Mouse (Mus musculus) ZHBTc4 (cell line): Measurements from ENCODE around the gene Kif26b.

Experiments used
- DNase-seq: peaks from one replicate; pipeline ENCODE4 v3.0.0-alpha.2; 2011; ENCODE audit warnings: low read depth, low spot score

Gene Kif26b

DNA sequence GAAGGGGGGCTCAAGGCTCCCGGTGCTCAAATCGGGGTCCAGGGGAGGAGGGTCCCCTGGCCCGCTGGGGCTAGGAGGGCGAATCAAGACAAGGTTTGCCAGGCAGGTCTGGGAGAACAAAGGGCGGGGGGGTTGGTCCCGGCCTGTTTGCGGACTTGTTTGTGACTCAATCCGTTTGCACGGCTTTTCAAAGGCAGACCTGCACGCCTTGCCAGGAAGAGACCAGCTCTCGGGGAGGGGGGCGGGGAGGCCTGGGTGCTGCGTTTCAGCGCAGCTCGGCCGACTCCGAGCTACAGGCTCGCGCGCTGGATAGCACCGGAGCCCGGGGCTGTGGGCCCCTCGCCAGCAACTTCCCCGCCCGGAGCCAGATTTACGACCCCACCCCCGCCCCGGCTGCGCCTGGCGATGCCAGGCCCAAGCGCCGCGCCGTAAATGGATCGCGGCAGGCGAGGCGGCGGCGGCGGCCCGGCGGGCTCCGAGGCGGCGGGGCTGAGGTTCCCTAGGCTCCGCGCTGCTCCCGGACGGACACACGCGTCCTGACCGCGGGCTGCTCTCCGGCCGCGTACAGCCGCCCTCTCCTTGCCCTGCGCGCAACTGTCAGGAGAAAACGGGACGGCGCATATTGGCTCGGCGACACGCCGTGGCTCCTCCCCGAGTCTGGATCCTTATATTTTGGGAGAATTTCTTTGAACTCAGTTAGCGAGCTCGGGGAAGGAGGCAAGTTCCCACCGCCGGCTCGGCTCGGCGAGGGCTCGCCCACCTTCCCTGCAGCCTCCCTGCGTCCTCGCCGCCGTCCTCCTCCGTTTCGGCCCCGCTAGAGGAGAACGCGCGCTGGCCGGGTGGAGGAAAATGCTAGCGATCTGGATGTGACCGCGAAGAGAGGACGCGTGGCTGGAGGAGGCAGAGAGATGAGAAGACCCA is at the start of gene Kif26b:
Gene Kif26b (plus strand): TSS at position 695 of the 921 bp plus-strand sequence.
- DNase-seq: peak; percentile 83

- no peak for DNase-seq
Measured at GRCm38 (mm10) chr1:178483854-178484253, 45.1 kb upstream of the Kif26b start.

- no peak for DNase-seq
Measured at GRCm38 (mm10) chr1:178485138-178485867, 43.6 kb upstream of the Kif26b start.

DNA sequence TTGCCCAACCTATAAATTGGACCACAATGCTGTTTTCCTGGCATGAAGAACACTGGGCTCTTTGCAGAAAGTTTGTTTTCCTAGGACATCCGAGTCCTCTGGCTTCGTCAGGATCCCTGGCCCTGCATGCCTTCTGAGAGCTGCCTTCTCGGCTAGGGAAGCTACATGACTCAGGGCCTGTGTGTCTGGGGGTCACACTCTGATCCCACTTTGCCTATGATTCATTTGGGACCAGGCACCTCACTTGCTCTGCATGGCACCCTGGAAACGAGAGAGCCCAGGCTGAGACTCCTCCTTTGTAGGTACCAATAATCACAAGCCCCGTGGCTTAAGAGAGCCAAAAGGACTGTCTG is 43.1 kb upstream of the Kif26b start:
- DNase-seq: no peak

- no peak for DNase-seq
Measured at GRCm38 (mm10) chr1:178486828-178487227, 42.1 kb upstream of the Kif26b start.

DNA sequence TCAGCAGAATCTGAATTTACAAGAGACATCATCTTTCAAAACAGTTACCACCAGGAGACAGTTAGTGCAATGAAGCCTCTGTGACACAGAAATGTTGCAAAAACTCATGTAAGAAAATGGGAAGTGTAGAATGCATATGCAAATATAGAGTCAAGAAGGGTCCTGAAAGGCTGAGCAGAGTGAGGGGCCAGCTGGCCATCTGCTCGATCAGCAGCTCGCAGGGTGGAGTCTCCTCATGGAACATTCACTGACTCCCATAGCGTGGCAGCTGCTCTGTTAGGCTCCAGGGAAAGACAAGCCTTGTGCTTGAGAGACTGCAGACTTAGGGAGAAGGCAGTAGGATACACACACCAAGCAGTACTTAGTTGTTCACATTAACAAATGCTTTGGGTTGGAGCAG is 39.8 kb upstream of the Kif26b start:
- no peak for DNase-seq

DNA sequence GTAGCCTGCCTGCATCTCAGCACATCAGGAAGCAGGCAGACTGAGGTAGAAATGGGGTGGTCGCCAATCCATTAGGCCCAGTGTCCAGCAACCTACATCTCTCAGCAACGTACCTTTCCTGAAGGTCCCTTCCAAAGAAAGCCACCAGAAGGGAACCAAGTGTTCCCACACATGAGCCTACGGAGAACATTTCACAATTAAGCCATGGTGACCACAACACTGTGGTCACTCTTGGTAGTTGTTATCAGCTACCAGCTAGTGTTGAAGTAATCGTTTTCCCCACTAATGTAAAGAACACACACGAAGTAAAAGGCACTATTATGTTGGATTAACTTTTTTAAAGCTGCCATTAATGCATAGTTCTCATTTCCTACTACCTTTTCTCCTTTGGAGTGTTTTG is 37.2 kb upstream of the Kif26b start:
- DNase-seq: no peak

DNA sequence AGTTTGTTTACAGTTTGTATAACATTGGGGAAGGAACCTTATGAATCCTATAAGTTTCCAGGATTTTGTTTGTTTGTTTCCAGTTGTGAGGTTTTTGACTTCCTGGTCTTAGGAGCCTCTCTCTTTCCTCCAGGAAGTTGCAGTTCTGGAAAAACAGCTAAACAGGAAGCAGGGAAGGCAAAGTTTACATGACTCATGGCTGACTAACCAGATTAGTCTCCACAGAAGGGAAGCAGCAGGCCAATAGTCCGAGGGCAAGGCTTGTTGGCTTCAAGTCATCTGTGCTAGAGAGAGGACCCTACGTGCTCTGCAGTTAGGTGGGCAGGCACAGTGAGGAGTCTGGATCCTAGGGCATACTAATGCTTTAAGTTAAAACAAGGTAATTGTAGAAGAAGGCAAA is 36.4 kb upstream of the Kif26b start:
- no peak for DNase-seq

DNA sequence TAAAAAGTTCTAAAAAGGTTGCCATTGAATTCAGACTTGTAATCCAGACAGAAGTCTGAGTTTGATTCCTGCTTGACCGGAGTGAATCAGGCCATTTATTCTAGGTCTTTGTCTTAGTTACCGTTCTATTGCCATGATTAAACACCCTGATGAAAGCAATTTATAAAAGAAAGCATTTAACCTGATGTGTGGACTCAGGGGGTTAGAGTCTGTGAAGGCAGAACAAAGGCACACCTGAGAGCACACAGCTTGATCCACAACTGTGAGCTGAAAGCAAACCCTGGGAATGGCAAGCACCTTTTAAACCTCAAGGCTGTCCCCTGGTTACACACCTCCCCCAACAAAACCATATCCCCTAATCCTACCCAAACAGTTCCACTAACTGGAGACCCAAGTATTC is 32.7 kb upstream of the Kif26b start:
- peak; percentile 33 for DNase-seq

GRCm38 (mm10) chr1:178496841-178497240 is 32.1 kb upstream of the Kif26b start:
- peak; percentile 60 for DNase-seq

- DNase-seq: peak; percentile 66
Measured at GRCm38 (mm10) chr1:178506938-178507337, 22.0 kb upstream of the Kif26b start.

DNA sequence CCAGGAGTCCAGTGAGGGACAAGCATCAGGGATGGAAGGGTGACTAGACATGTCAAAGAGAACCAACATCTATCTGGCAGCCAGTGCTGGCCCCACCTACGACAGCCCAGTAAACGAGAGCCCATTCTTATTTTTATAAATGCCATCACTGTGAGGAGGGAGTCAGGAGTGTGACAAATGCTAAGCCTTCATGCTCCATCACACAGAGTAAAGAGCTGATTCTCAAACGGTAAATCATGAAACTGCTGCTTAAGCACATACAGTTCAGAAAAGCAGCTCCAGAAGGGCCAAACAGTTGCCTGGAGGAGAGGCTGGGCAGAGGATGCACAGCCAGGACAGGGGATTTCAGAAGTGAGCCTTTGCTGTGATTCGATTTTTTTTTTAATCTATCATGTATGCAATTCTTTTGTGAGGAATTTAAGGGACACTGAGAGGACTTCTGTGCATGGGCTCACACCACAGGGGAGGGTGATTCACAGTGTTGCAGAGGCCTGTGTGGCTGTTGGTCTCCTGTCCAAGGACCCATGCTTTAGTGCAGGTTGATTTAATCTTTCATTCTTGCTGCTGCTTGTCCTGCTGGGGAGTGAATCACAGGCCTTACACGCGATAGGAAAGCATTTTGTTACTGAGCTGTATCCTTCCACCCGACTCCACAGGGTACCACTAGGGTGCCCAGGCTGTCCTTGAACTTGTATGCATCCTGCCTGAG is 16.4 kb upstream of the Kif26b start:
- no peak for DNase-seq

GRCm38 (mm10) chr1:178513954-178514353 is 15.0 kb upstream of the Kif26b start:
- DNase-seq: no peak

DNA sequence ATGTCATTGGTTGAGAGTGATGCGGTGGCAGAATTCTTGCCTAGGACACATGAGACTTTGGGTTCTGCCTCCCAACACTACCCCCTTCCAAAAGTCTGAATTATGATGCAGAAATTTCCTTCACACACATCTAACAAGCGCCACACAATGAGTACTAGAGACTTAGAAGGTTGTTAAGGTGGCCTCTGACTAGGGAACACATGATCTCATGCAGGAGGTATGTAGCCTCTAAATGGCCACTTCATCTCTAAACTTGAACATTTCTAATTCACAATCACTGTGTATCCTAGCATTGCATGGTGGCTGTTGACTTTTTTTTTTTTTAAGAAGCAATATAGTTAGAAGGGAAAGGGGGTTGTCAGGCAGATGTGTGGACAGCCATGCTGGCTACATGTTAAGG is 13.1 kb upstream of the Kif26b start:
- DNase-seq: no peak

DNA sequence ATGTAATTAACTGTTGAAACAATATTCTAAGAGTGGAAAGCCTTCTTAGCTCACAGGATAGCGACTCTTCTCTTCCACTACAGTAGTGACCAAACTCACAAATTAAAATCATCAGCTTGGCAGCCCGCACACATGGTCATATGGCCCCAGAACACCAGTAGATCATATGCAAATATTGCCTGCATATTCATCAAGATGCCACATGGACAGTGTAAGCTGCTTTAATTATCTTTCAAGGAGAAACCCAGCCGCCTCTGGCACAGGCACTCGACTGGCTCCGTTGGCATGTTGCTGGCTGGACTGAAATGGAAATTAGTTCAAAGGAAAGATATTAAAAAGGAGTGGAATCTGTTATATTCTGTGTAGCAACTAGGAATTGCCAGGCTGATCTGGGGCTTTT is 6.5 kb upstream of the Kif26b start:
- no peak for DNase-seq

GRCm38 (mm10) chr1:178523152-178523551 is 5.8 kb upstream of the Kif26b start:
- DNase-seq: peak; percentile 18

DNA sequence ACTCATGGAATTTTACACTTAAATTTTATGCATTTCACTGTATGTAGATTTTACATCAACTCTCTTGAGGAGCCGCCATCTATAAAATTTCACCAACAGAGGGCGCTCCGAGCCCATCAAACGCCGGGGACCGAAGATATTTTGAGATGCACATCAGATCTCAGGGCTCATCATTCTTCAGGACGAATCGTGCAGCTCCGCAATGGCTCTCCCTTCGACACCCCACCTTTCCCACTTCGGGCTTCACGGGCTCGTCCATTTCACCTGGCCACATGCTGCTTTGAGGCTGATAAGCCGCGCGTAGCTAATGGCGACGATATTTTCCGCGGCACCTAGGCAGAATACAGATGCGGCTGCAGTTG is 1.8 kb upstream of the Kif26b start:
- DNase-seq: peak; percentile 90

DNA sequence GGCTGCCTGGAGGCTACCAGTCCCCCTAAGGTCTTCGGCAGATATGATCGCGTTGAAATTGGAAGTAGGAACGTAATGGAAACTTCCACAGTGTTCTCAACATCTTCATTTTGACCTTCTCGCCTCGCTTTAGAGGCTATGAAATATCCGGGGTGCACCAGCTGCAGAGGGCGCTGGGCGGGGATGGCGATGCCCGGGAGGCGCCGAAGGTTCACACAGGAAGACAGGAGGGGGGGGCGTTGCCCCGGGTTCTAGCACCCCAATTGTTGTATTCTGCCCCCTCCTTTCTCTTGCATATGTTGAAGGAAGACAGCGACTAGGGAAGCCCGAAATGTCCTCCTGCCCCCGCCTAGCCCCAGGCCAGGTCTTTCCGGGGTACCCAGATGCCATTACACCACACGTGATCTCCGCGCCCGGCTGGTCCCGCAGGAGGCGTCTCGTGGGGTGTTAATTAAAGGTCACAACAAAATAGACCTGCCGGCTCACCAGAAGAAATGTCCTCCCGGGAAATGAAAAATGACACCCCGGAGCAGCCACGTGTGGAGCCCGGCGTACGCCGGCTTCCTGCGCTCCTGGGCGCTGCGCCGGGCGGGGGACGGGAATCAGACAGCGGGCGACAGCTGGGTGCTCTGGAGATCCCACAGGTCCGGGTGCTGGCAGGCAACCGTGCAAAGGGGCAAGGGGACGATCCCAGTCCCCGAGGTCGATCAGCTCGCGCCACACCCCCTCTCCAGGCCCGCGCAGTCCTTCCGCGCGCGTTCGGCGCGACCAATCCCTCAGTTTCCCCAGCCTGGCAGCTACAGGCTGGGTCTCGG is 1.2 kb upstream of the Kif26b start:
- peak; percentile 68 for DNase-seq

DNA sequence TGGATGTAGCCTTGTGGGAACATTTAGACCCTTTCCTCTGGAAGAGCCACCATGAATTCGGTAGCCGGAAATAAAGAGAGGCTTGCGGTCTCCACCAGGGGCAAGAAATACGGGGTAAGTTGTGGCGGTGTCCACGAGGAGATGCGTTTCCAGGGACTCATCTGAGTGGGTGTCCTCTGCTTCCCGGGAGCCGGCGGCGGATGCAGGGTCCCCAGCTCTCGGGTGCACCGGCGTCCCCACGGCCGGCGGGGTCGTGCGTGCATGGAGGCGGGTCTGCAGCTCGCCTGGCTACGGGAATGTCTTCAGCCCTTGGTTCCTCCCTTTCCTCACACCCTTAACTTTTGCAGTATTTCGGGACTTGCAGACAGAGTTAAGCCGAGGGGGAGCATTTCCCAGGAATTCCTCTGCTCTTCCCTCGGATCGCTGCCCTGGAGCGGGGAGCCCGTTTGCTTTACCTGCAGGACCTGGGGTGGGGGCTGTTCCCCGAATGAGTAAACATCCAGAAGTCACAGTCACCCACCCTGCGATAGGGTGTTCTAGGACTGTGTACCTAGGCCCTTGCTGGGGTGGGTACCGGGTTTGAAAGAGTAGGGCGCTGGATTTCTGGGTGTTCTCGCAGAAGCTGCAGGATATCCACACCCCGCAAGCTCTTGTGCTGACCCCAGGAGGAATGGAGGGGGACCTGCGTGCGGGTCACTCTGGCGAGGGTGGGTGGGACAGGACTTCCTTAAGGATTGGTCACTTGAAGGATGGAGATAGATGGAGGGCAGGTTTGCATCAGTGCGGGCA is 781 bp downstream of the Kif26b start:
- DNase-seq: peak; percentile 62

DNA sequence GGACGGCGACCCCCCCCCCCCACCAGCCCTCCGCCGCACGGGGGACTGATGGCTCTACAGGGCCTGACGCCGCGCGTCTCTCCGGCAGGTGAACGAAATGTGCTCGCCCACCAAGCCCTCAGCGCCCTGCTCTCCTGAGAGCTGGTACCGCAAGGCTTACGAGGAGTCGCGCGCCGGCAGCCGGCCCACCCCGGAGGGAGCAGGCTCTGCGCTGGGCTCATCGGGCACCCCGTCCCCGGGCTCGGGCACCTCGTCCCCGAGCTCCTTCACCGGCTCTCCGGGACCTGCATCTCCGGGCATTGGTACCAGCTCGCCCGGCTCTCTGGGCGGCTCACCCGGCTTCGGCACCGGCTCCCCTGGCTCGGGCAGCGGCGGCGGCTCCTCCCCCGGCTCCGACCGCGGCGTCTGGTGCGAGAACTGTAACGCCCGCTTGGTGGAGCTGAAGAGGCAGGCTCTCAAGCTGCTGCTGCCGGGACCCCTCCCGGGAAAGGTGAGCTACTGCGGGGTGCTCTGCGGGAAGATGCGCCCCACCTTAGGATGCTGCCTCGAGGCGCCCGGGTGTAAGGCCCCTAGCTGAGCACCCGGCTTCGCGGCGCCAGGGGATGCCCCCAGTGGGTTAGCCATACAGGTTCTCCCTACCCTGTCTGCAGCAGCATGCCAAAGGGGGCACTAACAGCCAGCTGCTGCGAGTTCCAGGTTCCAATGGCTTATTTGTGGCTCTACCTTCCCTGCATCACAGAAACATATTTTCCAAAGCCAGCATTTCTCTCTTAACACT is 1.6 kb downstream of the Kif26b start:
- DNase-seq: peak; percentile 91
